Mouse (Mus musculus): ENCODE data around the gene Tsn.

GRCm38 (mm10) chr1:118297719-118298118 lies 13.8 kb downstream of the Tsn start:
- TF ChIP-seq CEBPB (IDR thresholded peaks at IDR 0.05; ENCODE audit: insufficient read depth, poor library complexity, severe bottlenecking) (no peak), MAX (IDR thresholded peaks at IDR 0.05; ENCODE audit: low read depth) (no peak), POLR2A (IDR thresholded peaks at IDR 0.05; ENCODE audit: insufficient read length, low read depth) (no peak), E2F4 (IDR thresholded peaks at IDR 0.05; ENCODE audit: insufficient read depth) (no peak), POLR2AphosphoS2 (IDR thresholded peaks at IDR 0.05; ENCODE audit: insufficient read length, low read depth) (no peak), USF1 (IDR thresholded peaks at IDR 0.05; ENCODE audit: low read depth) (no peak), SRF (IDR thresholded peaks at IDR 0.05; ENCODE audit: control insufficient read depth, insufficient read length, low read depth) (no peak), MYOG (IDR thresholded peaks at IDR 0.05; ENCODE audit: control insufficient read depth in 1 of 3, insufficient read depth in 1 of 3, insufficient read length in 2 of 3, low read depth in 2 of 3) (no peak), MYOD1 (IDR thresholded peaks at IDR 0.05; ENCODE audit: control insufficient read depth in 1 of 3, insufficient read length in 2 of 3, low read depth in 2 of 3) (no peak), TCF12 (IDR thresholded peaks at IDR 0.05; ENCODE audit: insufficient read depth, poor library complexity, severe bottlenecking) (no peak)

Data from myocyte (in vitro differentiated cells).